Mouse (Mus musculus) frontal cortex, postnatal 36 days (tissue): ENCODE data around the gene Mapk8ip3.
"Not testable (repeated sequence)": the region's sequence is repeated elsewhere in the genome, so short reads cannot be mapped to it uniquely, and the experiment has no call there.

Experiments
- DNase-seq, 2 experiments: peaks; one replicate each; pipeline ENCODE4 v3.0.0; 2022; ENCODE audit warnings: low spot score in 2 of 2

Gene Mapk8ip3

GRCm38 (mm10) chr17:24936259-24937237, at the start of gene Mapk8ip3:
Gene Mapk8ip3 (minus strand): TSS chr17:24936977.
- peak; percentile 95 to 96 for DNase-seq

- no peak for DNase-seq
These were observed 24.3 kb upstream of the Mapk8ip3 start for GRCm38 (mm10) chr17:24960852-24961715.

GRCm38 (mm10) chr17:24960135-24960851, 23.5 kb upstream of the Mapk8ip3 start, which contains the start of gene Jpt2:
Gene Jpt2 (minus strand): TSS chr17:24960689.
- DNase-seq = peak; percentile 95 to 98

GRCm38 (mm10) chr17:24959371-24959770, 22.6 kb upstream of the Mapk8ip3 start:
- no peak for DNase-seq

GRCm38 (mm10) chr17:24953291-24953690, 16.5 kb upstream of the Mapk8ip3 start:
- no peak for DNase-seq

GRCm38 (mm10) chr17:24950671-24951070, 13.9 kb upstream of the Mapk8ip3 start:
- no peak for DNase-seq

- no peak for DNase-seq
These were observed 11.4 kb upstream of the Mapk8ip3 start for GRCm38 (mm10) chr17:24948204-24948603.

- not testable (repeated sequence) for DNase-seq
These were observed 6.8 kb upstream of the Mapk8ip3 start for GRCm38 (mm10) chr17:24943589-24943988.

GRCm38 (mm10) chr17:24943036-24943435, 6.3 kb upstream of the Mapk8ip3 start:
- DNase-seq = peak; percentile 57 to 82

- peak; percentile 25 to 62 for DNase-seq
These were observed 5.7 kb upstream of the Mapk8ip3 start for GRCm38 (mm10) chr17:24942453-24942852.

- no peak for DNase-seq
These were observed 489 bp upstream of the Mapk8ip3 start for GRCm38 (mm10) chr17:24937266-24937665.

- DNase-seq = no peak
These were observed 1.1 kb downstream of the Mapk8ip3 start for GRCm38 (mm10) chr17:24935666-24936065.

GRCm38 (mm10) chr17:24934926-24935325, 1.9 kb downstream of the Mapk8ip3 start:
- no peak for DNase-seq

- no peak for DNase-seq
These were observed 3.6 kb downstream of the Mapk8ip3 start for GRCm38 (mm10) chr17:24933163-24933562.

GRCm38 (mm10) chr17:24932431-24932830, 4.3 kb downstream of the Mapk8ip3 start:
- DNase-seq = no peak

- DNase-seq = no peak
These were observed 7.3 kb downstream of the Mapk8ip3 start for GRCm38 (mm10) chr17:24929506-24929905.

- DNase-seq = no peak
These were observed 13.5 kb downstream of the Mapk8ip3 start for GRCm38 (mm10) chr17:24923246-24923645.

GRCm38 (mm10) chr17:24913984-24914383, 22.8 kb downstream of the Mapk8ip3 start:
- no peak for DNase-seq

GRCm38 (mm10) chr17:24907591-24907990, 29.2 kb downstream of the Mapk8ip3 start:
- DNase-seq = no peak

GRCm38 (mm10) chr17:24903767-24904166, 33.0 kb downstream of the Mapk8ip3 start:
- no peak for DNase-seq

GRCm38 (mm10) chr17:24902671-24903474, 33.9 kb downstream of the Mapk8ip3 start:
- DNase-seq = no peak
